Mouse (Mus musculus): ENCODE results near the gene Tomt.

Tomt gene

GRCm38 (mm10) chr7:101858362-101858761 lies 47.8 kb downstream of the Tomt start:
- in situ Hi-C loops (cut with MboI, MseI) = no loop called here

- in situ Hi-C loops (cut with MboI, MseI) = no loop called here
Measured at GRCm38 (mm10) chr7:101857094-101857493, 49.1 kb downstream of the Tomt start, which contains the start of gene Folr2. Gene Folr2 (minus strand): TSS chr7:101857194.

- in situ Hi-C loops (cut with MboI, MseI) = no loop called here
Measured at GRCm38 (mm10) chr7:101853816-101854215, 52.3 kb downstream of the Tomt start.

- in situ Hi-C loops (cut with MboI, MseI) = no loop called here
Measured at GRCm38 (mm10) chr7:101852846-101853245, 53.3 kb downstream of the Tomt start.

- in situ Hi-C loops (cut with MboI, MseI) = no loop called here
Measured at GRCm38 (mm10) chr7:101851689-101852088, 54.5 kb downstream of the Tomt start.

Data from regulatory T cell (primary cell).